Mouse (Mus musculus): ENCODE data around the gene Gm5136. TPM values are rescaled to one million over a fixed set of nuclear protein-coding genes. Genes with fewer than 3 reads are reported as not detected.
A peak's percentile ranks its signal among the peaks of the same experiment; 100 is the strongest.

The Gm5136 gene
- polyA plus RNA-seq (2016; fragmentation: Nextera tagmentation; extraction: Ambion mirVana), result 0.19 and 0.22 TPM in 2 replicates

DNA sequence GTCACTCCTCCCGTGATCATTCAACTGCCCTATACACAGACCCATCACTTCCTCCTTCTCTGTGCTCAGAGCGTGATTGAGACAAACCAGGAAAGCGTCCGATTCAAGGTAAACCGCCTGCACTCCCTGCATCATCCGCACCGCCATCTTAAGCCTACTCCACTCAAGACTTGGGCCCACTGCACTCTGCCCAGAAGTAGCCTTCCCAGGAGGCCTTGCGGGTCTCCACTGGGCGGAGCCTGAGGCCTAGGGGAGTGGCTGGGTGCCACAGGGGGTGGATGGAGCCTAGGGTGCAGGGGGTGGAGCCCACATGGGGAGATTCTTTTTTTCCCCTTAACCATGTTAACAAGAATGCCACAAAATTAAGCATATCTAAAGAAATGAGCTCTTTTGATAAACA is at the start of gene Gm5136:
Gene Gm5136 (minus strand): TSS at position 215 of the 400 bp plus-strand sequence.
- ATAC-seq (ENCODE audit: low FRiP score), result 0 out of 2 replicates have a peak, but pooled peaks have one; percentile 20
- H3K4me3 ChIP-seq, result no peak within 1 kb of the TSS
- 98% methylated on average over 9 of the region's 9 CpGs for WGBS
- H3K9ac ChIP-seq, result no peak within 1 kb of the TSS
- H3K27me3 ChIP-seq, result no peaks in the 10 kb centered on the region
- H3K4me1 ChIP-seq, result 0 out of 2 replicates have a peak, but pooled peaks cover 3% of the 10 kb centered on the region
- H3K4me2 ChIP-seq (replicated peaks), result peak within 1 kb of the TSS; percentile 22; the same call in 1 of the 2 replicates
- no peaks in the 10 kb centered on the region for H3K36me3 ChIP-seq
- H3K9me3 ChIP-seq (replicated peaks), result no peaks in the 10 kb centered on the region
- no peak within 1 kb of the TSS for H3K27ac ChIP-seq

DNA sequence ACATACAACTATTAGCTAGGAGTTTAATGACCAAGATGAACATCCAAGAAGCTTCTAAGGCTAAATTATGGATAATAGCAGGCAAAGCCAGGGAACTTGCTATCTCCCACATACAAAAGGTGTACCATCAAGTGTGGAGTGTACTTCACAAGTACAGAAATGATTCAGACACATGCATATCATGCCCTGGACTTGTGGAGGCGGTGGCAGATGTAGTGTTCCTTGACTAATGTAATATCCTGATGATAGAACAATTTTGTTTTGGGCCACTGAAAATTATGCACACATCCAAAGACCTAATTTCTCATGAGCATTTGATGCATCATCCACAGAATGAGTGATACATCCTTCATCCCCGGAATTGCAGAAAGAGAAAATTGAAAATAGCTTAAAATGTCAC is 43.8 kb upstream of the Gm5136 start:
- H3K9me3 ChIP-seq (replicated peaks), result no peaks in the 10 kb centered on the region
- H3K27me3 ChIP-seq, result no peaks in the 10 kb centered on the region
- H3K4me3 ChIP-seq, result no peak overlapping the region
- H3K27ac ChIP-seq, result no peak overlapping the region
- ATAC-seq (ENCODE audit: low FRiP score), result no peak
- no peak overlapping the region for H3K4me2 ChIP-seq (replicated peaks)
- no peaks in the 10 kb centered on the region for H3K4me1 ChIP-seq
- H3K36me3 ChIP-seq, result no peaks in the 10 kb centered on the region
- H3K9ac ChIP-seq, result no peak overlapping the region
- WGBS, result 87% methylated on average over 2 of the region's 2 CpGs

DNA sequence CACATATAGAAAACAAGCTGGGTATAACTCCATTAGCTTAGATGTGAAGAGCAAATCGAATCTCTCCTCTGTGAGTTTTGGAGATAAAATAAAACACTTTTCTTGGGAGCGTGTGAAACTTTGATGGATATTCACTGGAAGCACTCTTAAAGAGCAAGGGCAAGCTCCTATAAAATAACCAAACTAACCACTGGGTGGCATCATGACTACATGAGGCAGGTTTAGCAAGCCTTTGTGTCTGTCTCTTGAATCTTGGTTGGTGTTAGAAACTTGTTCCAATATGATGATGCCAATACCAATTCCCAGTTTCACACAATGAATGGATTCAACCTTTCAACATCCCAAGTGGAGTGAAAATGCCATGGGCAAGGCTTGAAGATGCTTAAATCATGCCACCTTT is 34.0 kb upstream of the Gm5136 start:
- Histone ChIP-seq H3K9me3 (replicated peaks) (no peaks in the 10 kb centered on the region), H3K27ac (no peak overlapping the region), H3K4me1 (no peaks in the 10 kb centered on the region), H3K36me3 (no peaks in the 10 kb centered on the region), H3K27me3 (no peaks in the 10 kb centered on the region), H3K4me3 (no peak overlapping the region), H3K9ac (no peak overlapping the region), H3K4me2 (replicated peaks) (no peak overlapping the region)
- ATAC-seq (ENCODE audit: low FRiP score), result 0 out of 2 replicates have a peak, but pooled peaks have one; percentile 40
- WGBS, result 70% methylated on average over 2 of the region's 2 CpGs

DNA sequence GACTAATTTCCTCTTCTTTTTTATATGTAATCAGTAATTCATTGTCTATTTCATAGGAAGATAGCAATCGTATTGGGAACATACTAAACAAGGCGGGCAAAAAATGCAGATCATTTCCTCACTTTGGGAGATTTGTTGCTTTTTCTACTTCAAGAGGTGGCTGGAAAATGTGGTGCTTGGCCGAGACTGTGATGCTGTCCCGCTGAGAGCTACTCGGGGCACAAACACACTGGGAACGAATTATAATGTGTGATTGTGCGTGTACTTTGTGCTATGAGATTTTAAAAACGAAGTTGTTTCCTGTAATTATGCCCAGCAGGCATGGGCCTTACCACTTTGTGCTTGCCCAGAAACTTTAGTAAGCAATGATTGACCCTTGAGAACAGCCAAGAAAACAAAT is 29.0 kb upstream of the Gm5136 start:
- Histone ChIP-seq H3K36me3 (no peaks in the 10 kb centered on the region), H3K9ac (no peak overlapping the region), H3K27me3 (no peaks in the 10 kb centered on the region), H3K4me3 (no peak overlapping the region), H3K4me1 (no peaks in the 10 kb centered on the region), H3K27ac (no peak overlapping the region), H3K4me2 (replicated peaks) (no peak overlapping the region), H3K9me3 (replicated peaks) (no peaks in the 10 kb centered on the region)
- 76% methylated on average over 8 of the region's 8 CpGs for WGBS
- ATAC-seq (ENCODE audit: low FRiP score), result no peak

DNA sequence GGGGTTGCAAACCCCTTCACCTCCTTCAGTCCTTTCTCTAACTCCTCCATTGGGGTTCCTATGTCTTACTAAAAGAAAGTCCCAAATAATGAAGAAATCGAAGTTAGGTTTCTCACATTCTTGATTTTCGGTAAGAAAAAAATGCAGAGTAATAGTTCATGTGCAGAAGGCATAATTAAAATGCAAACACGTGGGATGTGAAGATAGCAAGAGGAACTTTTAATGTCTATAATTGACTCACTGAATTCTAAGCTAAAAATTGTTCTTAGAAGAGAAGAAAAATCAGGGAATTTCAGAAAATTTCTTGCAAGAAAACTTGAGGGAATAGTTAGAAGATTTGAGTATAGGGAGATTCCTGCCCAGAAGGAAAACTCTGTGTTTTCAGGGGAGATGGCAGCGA is 26.4 kb upstream of the Gm5136 start:
- H3K4me3 ChIP-seq, result no peak overlapping the region
- no peaks in the 10 kb centered on the region for H3K4me1 ChIP-seq
- no peak overlapping the region for H3K27ac ChIP-seq
- no peaks in the 10 kb centered on the region for H3K9me3 ChIP-seq (replicated peaks)
- H3K36me3 ChIP-seq, result no peaks in the 10 kb centered on the region
- ATAC-seq (ENCODE audit: low FRiP score), result no peak
- 89% methylated on average over 4 of the region's 4 CpGs for WGBS
- no peak overlapping the region for H3K9ac ChIP-seq
- H3K27me3 ChIP-seq, result no peaks in the 10 kb centered on the region
- no peak overlapping the region for H3K4me2 ChIP-seq (replicated peaks)

DNA sequence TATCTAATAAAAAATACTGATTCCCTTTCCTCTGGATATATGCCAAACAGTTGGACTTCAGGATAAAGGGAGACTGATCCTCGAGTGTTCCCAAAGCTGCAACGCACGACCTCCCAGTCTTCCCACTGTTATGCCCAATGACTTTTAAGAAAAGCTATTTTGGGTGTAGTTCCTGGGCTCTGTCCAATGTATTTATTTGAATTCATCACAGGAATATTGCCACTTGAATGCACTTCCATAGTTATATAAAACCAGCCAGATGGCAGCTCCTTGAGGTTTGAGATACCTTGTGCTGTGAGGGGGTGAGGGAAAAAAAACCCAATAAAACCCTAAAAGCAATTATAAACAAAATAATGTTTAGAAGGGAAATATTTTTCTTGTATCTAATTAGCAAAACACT is 24.9 kb upstream of the Gm5136 start:
- H3K4me2 ChIP-seq (replicated peaks), result no peak overlapping the region
- ATAC-seq (ENCODE audit: low FRiP score), result no peak
- H3K9me3 ChIP-seq (replicated peaks), result no peaks in the 10 kb centered on the region
- H3K36me3 ChIP-seq, result no peaks in the 10 kb centered on the region
- H3K9ac ChIP-seq, result no peak overlapping the region
- H3K4me1 ChIP-seq, result no peaks in the 10 kb centered on the region
- no peak overlapping the region for H3K4me3 ChIP-seq
- 84% methylated on average over 3 of the region's 3 CpGs for WGBS
- no peaks in the 10 kb centered on the region for H3K27me3 ChIP-seq
- no peak overlapping the region for H3K27ac ChIP-seq

DNA sequence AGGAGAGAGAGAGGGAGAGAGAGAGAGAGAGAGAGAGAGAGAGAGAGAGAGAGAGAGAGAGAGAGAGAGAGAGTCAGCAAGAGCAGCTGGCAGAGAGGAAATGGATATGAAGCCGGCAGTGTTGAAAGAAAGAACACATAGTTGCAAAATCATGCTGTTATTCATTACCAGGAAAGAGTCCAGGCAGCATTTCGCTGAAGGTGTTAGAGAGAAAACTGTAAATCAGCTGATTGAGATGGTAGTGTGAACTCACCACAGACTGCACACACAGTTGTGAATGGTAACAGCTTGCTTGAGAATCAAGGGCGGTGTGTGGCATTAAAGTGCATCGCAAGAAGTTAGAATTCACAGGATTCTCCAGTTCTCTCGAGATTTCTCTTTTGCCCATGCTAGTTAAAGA is 10.6 kb upstream of the Gm5136 start:
- no peak overlapping the region for H3K9ac ChIP-seq
- no peaks in the 10 kb centered on the region for H3K9me3 ChIP-seq (replicated peaks)
- no peaks in the 10 kb centered on the region for H3K27me3 ChIP-seq
- no peak overlapping the region for H3K4me2 ChIP-seq (replicated peaks)
- ATAC-seq (ENCODE audit: low FRiP score), result no peak
- H3K36me3 ChIP-seq, result no peaks in the 10 kb centered on the region
- H3K27ac ChIP-seq, result no peak overlapping the region
- WGBS, result 74% methylated on average over 5 of the region's 5 CpGs
- H3K4me1 ChIP-seq, result no peaks in the 10 kb centered on the region
- H3K4me3 ChIP-seq, result no peak overlapping the region

DNA sequence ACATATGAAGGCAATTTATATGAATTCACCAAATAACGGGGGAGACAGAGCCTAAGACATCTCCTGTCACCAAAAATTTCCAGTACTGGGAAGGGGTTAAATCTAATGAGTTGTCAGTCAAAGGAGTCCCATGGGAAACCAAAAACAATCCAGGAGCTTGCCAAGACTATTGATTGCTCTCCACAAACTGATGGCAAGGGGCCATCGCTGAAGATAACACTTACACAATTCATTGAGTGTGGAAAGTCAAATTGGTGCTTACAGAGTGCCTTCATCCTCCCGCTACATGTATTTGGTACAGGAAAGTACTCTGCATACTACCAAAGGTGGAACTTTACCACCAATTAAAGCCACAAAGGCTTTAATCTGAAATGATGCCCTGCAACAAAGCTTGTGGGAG is 5.7 kb upstream of the Gm5136 start:
- no peak overlapping the region for H3K4me3 ChIP-seq
- no peak overlapping the region for H3K27ac ChIP-seq
- H3K4me2 ChIP-seq (replicated peaks), result no peak overlapping the region
- no peaks in the 10 kb centered on the region for H3K9me3 ChIP-seq (replicated peaks)
- WGBS, result 91% methylated on average over 3 of the region's 3 CpGs
- H3K9ac ChIP-seq, result no peak overlapping the region
- H3K36me3 ChIP-seq, result no peaks in the 10 kb centered on the region
- H3K4me1 ChIP-seq, result 0 out of 2 replicates have a peak, but pooled peaks cover 3% of the 10 kb centered on the region
- ATAC-seq (ENCODE audit: low FRiP score), result no peak
- no peaks in the 10 kb centered on the region for H3K27me3 ChIP-seq

DNA sequence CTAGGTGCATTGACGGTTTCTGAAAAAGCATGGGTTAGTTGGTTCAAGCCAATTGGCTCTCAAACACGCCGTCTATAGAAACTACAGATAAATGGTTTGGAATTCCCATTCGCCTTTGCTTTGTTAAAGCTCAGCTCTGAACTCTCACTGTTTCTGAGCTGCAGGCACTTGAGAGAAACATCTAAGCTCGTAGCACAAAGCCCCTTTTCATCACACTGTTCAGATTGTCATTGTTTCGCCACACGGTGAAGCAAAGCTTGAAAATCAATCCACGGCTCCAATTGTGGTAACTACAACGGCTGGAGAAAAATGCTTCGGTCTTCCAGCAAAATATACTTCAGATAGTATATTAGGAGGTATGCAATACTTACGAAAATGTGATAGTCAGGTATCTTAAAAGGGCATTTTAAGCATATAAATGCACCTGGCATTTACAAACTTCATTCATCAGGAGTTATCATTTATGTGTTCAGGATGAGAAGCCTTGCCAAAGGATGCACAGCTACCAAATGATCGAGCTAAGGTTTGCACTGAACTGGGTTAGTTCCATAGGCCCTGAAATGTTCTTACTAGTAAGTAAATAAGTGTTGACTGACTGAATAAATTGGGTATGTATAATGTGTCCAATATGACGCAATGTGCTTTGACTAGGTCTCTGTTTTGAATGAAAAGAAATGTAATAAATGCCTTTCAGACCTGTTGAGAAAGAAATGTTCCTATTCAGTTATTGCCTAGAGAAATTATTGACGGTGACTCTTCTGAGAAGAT is 1.6 kb upstream of the Gm5136 start:
- Histone ChIP-seq H3K9me3 (replicated peaks) (no peaks in the 10 kb centered on the region), H3K27ac (peak overlapping the region; percentile 75), H3K27me3 (no peaks in the 10 kb centered on the region), H3K4me3 (no peak overlapping the region), H3K4me2 (replicated peaks) (peak overlapping the region; percentile 22; the same call in 1 of the 2 replicates), H3K9ac (no peak overlapping the region), H3K4me1 (0 out of 2 replicates have a peak, but pooled peaks cover 3% of the 10 kb centered on the region), H3K36me3 (no peaks in the 10 kb centered on the region)
- ATAC-seq (ENCODE audit: low FRiP score), result peak; percentile 78
- WGBS, result 31% methylated on average over 14 of the region's 14 CpGs

DNA sequence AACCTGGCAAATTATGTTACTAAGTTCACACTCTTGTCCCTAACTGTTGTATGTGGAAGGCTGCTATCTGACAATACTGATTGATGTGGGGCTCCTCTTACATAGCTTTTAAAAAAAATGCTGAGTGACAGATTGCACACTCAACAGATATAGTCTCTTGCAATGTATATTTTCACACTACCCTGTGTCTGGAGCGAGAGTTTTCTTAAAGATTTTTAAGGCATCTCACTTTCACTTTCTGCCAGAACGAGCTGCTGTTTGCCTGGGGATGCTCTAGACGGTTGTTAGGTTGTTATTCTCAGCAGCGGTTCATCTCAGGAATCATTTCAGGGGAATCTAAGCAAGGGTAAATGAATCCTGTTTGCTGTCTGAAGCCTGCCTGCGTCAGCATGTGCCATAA is 2.9 kb downstream of the Gm5136 start:
- H3K9me3 ChIP-seq (replicated peaks), result no peaks in the 10 kb centered on the region
- no peak for ATAC-seq (ENCODE audit: low FRiP score)
- H3K9ac ChIP-seq, result no peak overlapping the region
- 0 out of 2 replicates have a peak, but pooled peaks cover 3% of the 10 kb centered on the region for H3K4me1 ChIP-seq
- H3K4me3 ChIP-seq, result no peak overlapping the region
- H3K27ac ChIP-seq, result no peak overlapping the region
- no peaks in the 10 kb centered on the region for H3K27me3 ChIP-seq
- no peaks in the 10 kb centered on the region for H3K36me3 ChIP-seq
- H3K4me2 ChIP-seq (replicated peaks), result no peak overlapping the region
- 72% methylated on average over 5 of the region's 5 CpGs for WGBS

DNA sequence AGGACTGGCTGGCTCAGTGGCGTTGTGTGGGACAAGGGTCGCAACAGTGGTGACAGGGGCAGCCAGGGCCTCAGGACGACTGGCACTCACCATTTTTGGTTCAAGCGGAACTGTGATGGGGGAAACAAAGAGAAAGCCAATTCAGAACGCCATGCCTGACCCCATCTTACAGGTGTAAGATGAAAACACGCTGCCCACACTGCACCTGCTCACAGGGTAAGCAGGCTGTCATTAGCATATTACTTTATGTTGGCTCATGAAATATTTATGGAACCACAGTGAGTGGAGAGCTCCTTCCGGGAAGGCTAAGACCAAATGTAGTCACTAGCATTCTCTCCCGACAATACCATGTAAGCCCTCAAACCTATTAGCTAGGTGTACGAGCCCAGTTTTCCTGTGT is 9.0 kb downstream of the Gm5136 start:
- H3K27me3 ChIP-seq, result no peaks in the 10 kb centered on the region
- H3K9me3 ChIP-seq (replicated peaks), result no peaks in the 10 kb centered on the region
- H3K4me1 ChIP-seq, result 0 out of 2 replicates have a peak, but pooled peaks cover 2% of the 10 kb centered on the region
- H3K27ac ChIP-seq, result no peak overlapping the region
- no peaks in the 10 kb centered on the region for H3K36me3 ChIP-seq
- H3K4me3 ChIP-seq, result no peak overlapping the region
- no peak overlapping the region for H3K9ac ChIP-seq
- H3K4me2 ChIP-seq (replicated peaks), result 0 out of 2 replicates have a peak overlapping the region, but pooled peaks have one; percentile 4
- peak; percentile 87 for ATAC-seq (ENCODE audit: low FRiP score)
- WGBS, result 45% methylated on average over 9 of the region's 9 CpGs

DNA sequence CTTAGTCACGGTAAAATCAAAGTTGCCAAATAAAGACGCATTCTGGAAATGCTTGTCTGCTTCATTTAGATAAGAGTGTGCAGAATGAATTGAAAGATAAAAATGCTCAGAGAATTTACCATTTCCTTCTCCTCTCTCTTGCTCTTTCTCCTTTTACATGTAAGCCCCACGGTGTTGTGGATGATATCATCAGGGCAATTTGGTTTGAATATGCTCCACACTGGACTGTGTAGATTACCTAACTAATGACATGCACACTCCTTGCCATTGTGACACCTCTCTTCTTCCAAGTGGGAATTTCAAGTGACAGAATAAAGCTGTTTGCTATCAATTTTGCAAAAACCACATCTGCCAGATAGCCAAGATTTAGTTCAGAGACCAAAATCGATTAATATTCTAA is 13.3 kb downstream of the Gm5136 start:
- no peaks in the 10 kb centered on the region for H3K9me3 ChIP-seq (replicated peaks)
- no peak overlapping the region for H3K9ac ChIP-seq
- H3K27me3 ChIP-seq, result no peaks in the 10 kb centered on the region
- WGBS, result 76% methylated on average over 4 of the region's 4 CpGs
- no peak overlapping the region for H3K4me2 ChIP-seq (replicated peaks)
- H3K4me1 ChIP-seq, result 0 out of 2 replicates have a peak, but pooled peaks cover 2% of the 10 kb centered on the region
- H3K4me3 ChIP-seq, result no peak overlapping the region
- no peak for ATAC-seq (ENCODE audit: low FRiP score)
- no peak overlapping the region for H3K27ac ChIP-seq
- no peaks in the 10 kb centered on the region for H3K36me3 ChIP-seq
